Mouse (Mus musculus) ES-Bruce4 (cell line): Measurements from ENCODE around the gene Mfap4. TPM values are rescaled to one million over a fixed set of nuclear protein-coding genes. Genes with fewer than 3 reads are reported as not detected.

ENCODE experiments used
- H3K27ac ChIP-seq: 2 replicates; pipeline ENCODE4 v1.5.1; 2012; ENCODE audit warnings: low read length, inconsistent platforms; ENCODE audit not compliant: insufficient read depth
- H3K27me3 ChIP-seq: 2 replicates; pipeline ENCODE4 v1.6.1; 2012; ENCODE audit warnings: mild to moderate bottlenecking, low read length, inconsistent platforms; ENCODE audit not compliant: control insufficient read depth, poor library complexity, insufficient read depth, severe bottlenecking
- H3K36me3 ChIP-seq: 2 replicates; pipeline ENCODE4 v1.6.1; 2012; ENCODE audit warnings: inconsistent platforms, mild to moderate bottlenecking, low read length, moderate library complexity; ENCODE audit not compliant: control insufficient read depth, poor library complexity, insufficient read depth, severe bottlenecking
- H3K4me1 ChIP-seq: one replicate; pipeline ENCODE4 v1.8.1; 2011; ENCODE audit warnings: low read length; ENCODE audit not compliant: control insufficient read depth, insufficient read depth
- H3K4me3 ChIP-seq: 2 replicates; pipeline ENCODE4 v1.5.1; 2011; ENCODE audit warnings: low read depth, mild to moderate bottlenecking, low read length
- H3K9ac ChIP-seq: 2 replicates; pipeline ENCODE4 v1.6.1; 2012; ENCODE audit warnings: low read depth, mild to moderate bottlenecking, inconsistent platforms; ENCODE audit not compliant: poor library complexity, severe bottlenecking
- H3K9me3 ChIP-seq: replicated peaks from 2 replicates; pipeline ENCODE4 v1.6.1; 2012; ENCODE audit warnings: mild to moderate bottlenecking, low read length, inconsistent platforms; ENCODE audit not compliant: control insufficient read depth, poor library complexity, insufficient read depth, severe bottlenecking
- CTCF ChIP-seq: IDR thresholded peaks from one replicate; pipeline ENCODE4 v1.8.1; 2011; ENCODE audit warnings: low read depth, low read length
- EP300 ChIP-seq: IDR thresholded peaks from 2 replicates; pipeline ENCODE4 v1.6.1; 2011; ENCODE audit warnings: low read depth, low read length; ENCODE audit not compliant: insufficient read depth
- POLR2A ChIP-seq: IDR thresholded peaks from one replicate; pipeline ENCODE4 v1.8.1; 2011; ENCODE audit warnings: low read length; ENCODE audit not compliant: insufficient read depth
- polyA plus RNA-seq: library from polyadenylated mRNA; stranded (reverse); fragments of >200 nt; gene quantifications from 2 replicates; pipeline ENCODE4 v1.2.4, GENCODE M21; 2011; ENCODE audit warnings: low read depth; ENCODE audit not compliant: missing spikeins, insufficient read depth, insufficient read length

Mfap4 gene
- 1.3 and 1.9 TPM in 2 replicates for polyA plus RNA-seq

DNA sequence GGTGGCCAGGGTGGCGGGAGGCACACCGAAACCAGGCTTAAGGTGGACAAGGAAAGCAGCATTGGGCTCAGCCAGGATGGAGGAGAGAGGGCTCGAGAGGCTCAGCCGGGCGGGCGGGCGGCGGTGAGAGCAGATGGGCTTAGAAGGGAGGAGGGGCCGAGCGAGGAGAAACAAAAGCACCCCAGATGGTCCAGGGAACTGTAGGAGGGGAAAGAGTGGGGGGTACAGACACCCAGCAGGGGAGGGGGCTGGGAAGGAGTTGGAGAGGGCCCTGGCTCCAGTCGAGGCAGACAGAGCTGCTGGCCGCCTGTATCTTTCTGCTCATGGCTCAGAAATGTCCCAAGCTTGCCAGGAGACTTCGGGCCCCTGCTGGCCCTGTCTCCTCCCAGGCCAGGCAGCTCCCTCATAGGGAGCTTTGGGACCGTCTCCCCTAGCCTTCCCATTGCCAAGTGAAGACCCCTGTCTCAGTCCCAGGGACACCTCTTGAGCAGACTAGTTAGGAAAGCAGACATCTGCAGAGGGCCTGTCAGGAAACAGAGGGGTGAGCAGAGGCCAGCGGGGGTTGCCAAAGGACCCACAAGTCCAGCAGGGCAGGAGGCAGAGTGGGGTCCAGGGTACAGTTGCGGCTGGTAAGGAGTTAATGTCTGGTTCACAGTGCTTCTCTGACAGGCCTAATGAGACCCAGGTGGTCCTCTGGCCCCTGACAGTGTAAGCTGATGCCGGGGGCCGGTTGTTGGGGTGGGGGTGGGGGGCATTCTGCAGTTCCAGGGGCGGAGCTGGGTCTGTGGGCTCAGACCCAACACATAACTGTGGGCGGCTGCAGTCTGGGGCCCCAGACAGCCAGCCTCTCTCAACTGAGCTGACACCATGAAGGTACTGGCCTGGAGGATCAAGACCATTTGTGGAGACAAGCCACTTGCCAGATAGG, at the start of gene Mfap4:
TSS of gene Mfap4 (plus strand) at position 819 of the 928 bp plus-strand sequence.
- H3K9me3 ChIP-seq, result no peaks in the 10 kb centered on the region
- H3K27ac ChIP-seq, result no peak within 1 kb of the TSS
- H3K4me3 ChIP-seq, result peak within 1 kb of the TSS; percentile 11; the same call in 1 of the 2 replicates
- H3K9ac ChIP-seq, result peak within 1 kb of the TSS; percentile 5
- H3K36me3 ChIP-seq, result peaks cover 15% of the 10 kb centered on the region
- TF ChIP-seq POLR2A, result no peak
- TF ChIP-seq EP300, result 0 out of 2 replicates have a peak, but pooled peaks have one; percentile 19
- TF ChIP-seq CTCF, result no peak
- no peaks in the 10 kb centered on the region for H3K27me3 ChIP-seq
- peaks cover 2% of the 10 kb centered on the region for H3K4me1 ChIP-seq

DNA sequence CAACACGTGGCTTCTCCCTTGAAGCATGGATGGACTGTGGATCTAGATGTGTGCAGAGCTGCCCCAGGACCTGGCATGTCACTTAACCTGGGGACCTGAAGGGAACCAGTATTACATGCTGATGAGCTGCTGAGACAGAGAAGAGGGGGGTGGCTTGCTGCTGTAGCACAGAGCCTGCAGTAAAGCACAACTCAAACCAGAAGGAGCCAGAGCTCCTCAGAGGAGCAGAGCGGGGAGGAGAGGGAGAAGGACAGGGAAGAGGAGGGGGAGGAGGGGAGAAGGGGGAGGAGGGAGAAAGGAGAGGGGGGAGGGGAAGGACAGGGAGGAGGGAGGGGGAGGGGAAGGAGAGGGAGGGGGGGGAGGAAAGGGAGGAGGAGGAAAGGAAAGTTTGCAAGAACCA, 48.9 kb upstream of the Mfap4 start:
- no peak overlapping the region for H3K27ac ChIP-seq
- H3K9ac ChIP-seq, result no peak overlapping the region
- no peak for TF ChIP-seq POLR2A
- TF ChIP-seq EP300, result no peak
- no peak for TF ChIP-seq CTCF
- no peaks in the 10 kb centered on the region for H3K4me1 ChIP-seq
- no peaks in the 10 kb centered on the region for H3K9me3 ChIP-seq
- H3K27me3 ChIP-seq, result no peaks in the 10 kb centered on the region; the same call in 1 of the 2 replicates
- no peaks in the 10 kb centered on the region for H3K36me3 ChIP-seq
- H3K4me3 ChIP-seq, result no peak overlapping the region

DNA sequence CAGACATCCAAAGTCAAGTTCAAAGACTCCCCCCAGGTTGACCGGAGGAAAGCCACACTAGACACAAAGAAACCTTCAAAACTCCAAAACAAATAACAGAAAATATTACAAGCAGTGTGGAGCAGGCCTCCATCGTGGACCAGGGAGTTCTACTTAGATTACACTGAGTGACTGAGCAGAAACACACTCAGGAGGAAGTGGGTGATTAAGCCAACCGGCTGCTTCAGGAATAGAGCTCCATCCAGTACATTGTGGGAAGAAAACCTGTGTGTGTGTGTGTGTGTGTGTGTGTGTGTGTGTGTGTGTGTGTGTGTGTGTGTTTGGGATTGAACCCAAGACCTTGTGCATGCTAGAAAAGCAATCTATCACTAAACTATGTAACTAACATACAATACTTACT, 46.1 kb upstream of the Mfap4 start:
- no peak overlapping the region for H3K9ac ChIP-seq
- H3K27me3 ChIP-seq, result no peaks in the 10 kb centered on the region; the same call in 1 of the 2 replicates
- H3K9me3 ChIP-seq, result no peaks in the 10 kb centered on the region
- no peak overlapping the region for H3K27ac ChIP-seq
- no peak overlapping the region for H3K4me3 ChIP-seq
- no peaks in the 10 kb centered on the region for H3K4me1 ChIP-seq
- H3K36me3 ChIP-seq, result no peaks in the 10 kb centered on the region
- TF ChIP-seq POLR2A (no peak), EP300 (no peak), CTCF (no peak)

- Histone ChIP-seq H3K27me3 (no peaks in the 10 kb centered on the region; the same call in 1 of the 2 replicates), H3K9me3 (no peaks in the 10 kb centered on the region), H3K36me3 (no peaks in the 10 kb centered on the region), H3K4me1 (no peaks in the 10 kb centered on the region), H3K9ac (no peak overlapping the region), H3K27ac (no peak overlapping the region), H3K4me3 (no peak overlapping the region)
- no peak for TF ChIP-seq EP300
- no peak for TF ChIP-seq POLR2A
- no peak for TF ChIP-seq CTCF
Measured at GRCm38 (mm10) chr11:61440416-61440815, 44.8 kb upstream of the Mfap4 start.

DNA sequence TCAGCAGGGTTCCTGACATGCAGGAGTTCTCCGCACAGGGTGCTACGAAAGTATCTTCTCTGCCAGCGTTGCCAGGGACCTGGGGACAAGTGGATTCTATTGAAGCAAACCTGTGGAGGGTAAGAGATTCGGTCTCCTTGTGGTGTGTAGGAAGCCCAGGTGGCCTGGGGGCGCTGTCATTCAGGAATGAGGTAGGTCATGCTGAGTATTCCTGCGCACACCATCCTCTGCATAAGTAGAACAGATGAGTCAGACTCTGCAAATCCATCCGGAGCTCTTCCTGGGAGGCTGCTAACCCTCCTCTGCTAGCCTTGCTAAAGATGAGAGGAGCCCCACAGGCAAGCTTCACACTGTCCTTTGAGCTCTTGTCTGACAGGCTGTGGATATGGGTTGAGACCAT, 43.6 kb upstream of the Mfap4 start:
- no peak for TF ChIP-seq POLR2A
- no peak for TF ChIP-seq CTCF
- TF ChIP-seq EP300, result no peak
- H3K27ac ChIP-seq, result no peak overlapping the region
- no peak overlapping the region for H3K4me3 ChIP-seq
- no peaks in the 10 kb centered on the region; the same call in 1 of the 2 replicates for H3K27me3 ChIP-seq
- H3K9me3 ChIP-seq, result no peaks in the 10 kb centered on the region
- H3K4me1 ChIP-seq, result no peaks in the 10 kb centered on the region
- H3K36me3 ChIP-seq, result no peaks in the 10 kb centered on the region
- H3K9ac ChIP-seq, result no peak overlapping the region

DNA sequence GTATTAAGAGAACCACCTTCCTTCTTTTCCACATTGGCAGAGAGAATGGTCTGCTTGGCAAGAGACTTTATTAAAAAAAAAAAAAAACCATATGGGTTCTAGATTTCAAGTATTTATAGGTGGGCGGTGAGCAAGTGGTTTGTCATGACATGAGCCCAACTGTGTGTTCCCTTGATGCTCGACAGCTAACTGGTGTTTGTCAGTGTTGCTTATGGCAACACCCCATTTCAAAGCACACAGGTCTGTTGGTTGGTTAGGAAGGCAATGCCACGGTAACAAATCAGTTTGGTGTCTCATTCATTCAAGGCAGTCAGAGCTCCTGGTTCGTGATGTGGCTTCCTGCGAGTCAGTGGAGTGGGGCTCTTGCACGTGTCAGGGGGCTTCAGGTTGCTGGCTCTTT, 41.4 kb upstream of the Mfap4 start:
- Histone ChIP-seq H3K4me1 (peaks cover 3% of the 10 kb centered on the region), H3K9me3 (no peaks in the 10 kb centered on the region), H3K36me3 (no peaks in the 10 kb centered on the region), H3K4me3 (no peak overlapping the region), H3K27ac (no peak overlapping the region), H3K27me3 (no peaks in the 10 kb centered on the region; the same call in 1 of the 2 replicates), H3K9ac (no peak overlapping the region)
- no peak for TF ChIP-seq EP300
- TF ChIP-seq POLR2A, result no peak
- TF ChIP-seq CTCF, result no peak
